Mouse (Mus musculus) intestine, embryonic 15.5 days (tissue): ENCODE data around the gene Gm10282. TPM values are rescaled to one million over a fixed set of nuclear protein-coding genes. Genes with fewer than 3 reads are reported as not detected.

ENCODE experiments used
- ATAC-seq: fragments of 200-750 bp; cut with Nextera tagmentation; 2 replicates; pipeline ENCODE4 v1.8.0; 2017; ENCODE audit warnings: moderate TSS enrichment, moderate library complexity
- H3K27ac ChIP-seq: fragments of 300-500 bp; sonication (generic); 2 replicates; pipeline ENCODE4 v1.5.1; 2015; ENCODE audit warnings: mild to moderate bottlenecking, inconsistent platforms
- H3K27me3 ChIP-seq: fragments of 300-500 bp; sonication (generic); replicated peaks from 2 replicates; pipeline ENCODE4 v1.6.1; 2015; ENCODE audit warnings: inconsistent platforms
- H3K36me3 ChIP-seq: fragments of 300-500 bp; sonication (generic); 2 replicates; pipeline ENCODE4 v1.6.1; 2015; ENCODE audit warnings: inconsistent platforms
- H3K4me1 ChIP-seq: fragments of 300-500 bp; sonication (generic); replicated peaks from 2 replicates; pipeline ENCODE4 v1.6.1; 2015; ENCODE audit warnings: inconsistent platforms
- H3K4me2 ChIP-seq: fragments of 300-500 bp; sonication (generic); replicated peaks from 2 replicates; pipeline ENCODE4 v1.6.1; 2015; ENCODE audit warnings: mild to moderate bottlenecking, inconsistent platforms
- H3K4me3 ChIP-seq: fragments of 300-500 bp; sonication (generic); replicated peaks from 2 replicates; pipeline ENCODE4 v1.5.1; 2015; ENCODE audit warnings: inconsistent platforms
- H3K9ac ChIP-seq: fragments of 300-500 bp; sonication (generic); 2 replicates; pipeline ENCODE4 v1.6.1; 2015; ENCODE audit warnings: inconsistent platforms
- H3K9me3 ChIP-seq: fragments of 300-500 bp; sonication (generic); 2 replicates; pipeline ENCODE4 v1.6.1; 2016; ENCODE audit warnings: inconsistent platforms
- WGBS: fragments of 180-500 bp; shearing (Covaris S2); methylation state at CpG from one replicate; pipeline ENCODE4 v1.1.7; 2015; 5-methylcytosine and 5-hydroxymethylcytosine counted together
- polyA plus RNA-seq: library from polyadenylated mRNA; unstranded; fragments of >200 nt; fragmentation: Nextera tagmentation; extraction: Ambion mirVana; gene quantifications from 2 replicates; pipeline ENCODE4 v1.2.1, GENCODE M21; 2015

Gene Gm10282
- polyA plus RNA-seq, 1 experiment from 2014 or later = 24.3 TPM

- WGBS = 64% methylated on average over 7 of the region's 7 CpGs
- ATAC-seq = no peak
Observed at GRCm38 (mm10) chr8:72263451-72263850, 41.6 kb downstream of the Gm10282 start.

GRCm38 (mm10) chr8:72262756-72263155 is 42.3 kb downstream of the Gm10282 start:
- Histone ChIP-seq H3K4me2 (no peak overlapping the region), H3K27me3 (no peaks in the 10 kb centered on the region), H3K36me3 (no peaks in the 10 kb centered on the region), H3K4me1 (no peaks in the 10 kb centered on the region), H3K4me3 (no peak overlapping the region), H3K9ac (no peak overlapping the region), H3K27ac (no peak overlapping the region), H3K9me3 (no peaks in the 10 kb centered on the region)
- 79% methylated on average over 2 of the region's 2 CpGs for WGBS
- no peak for ATAC-seq

More at GRCm38 (mm10) chr8:72263451-72263850, 41.6 kb downstream of the Gm10282 start:
- H3K4me1 ChIP-seq = no peaks in the 10 kb centered on the region
- H3K36me3 ChIP-seq = no peaks in the 10 kb centered on the region
- no peak overlapping the region for H3K9ac ChIP-seq
- H3K4me2 ChIP-seq = no peak overlapping the region
- no peaks in the 10 kb centered on the region for H3K27me3 ChIP-seq
- no peaks in the 10 kb centered on the region for H3K9me3 ChIP-seq
- no peak overlapping the region for H3K27ac ChIP-seq
- no peak overlapping the region for H3K4me3 ChIP-seq

GRCm38 (mm10) chr8:72261872-72262271 is 43.2 kb downstream of the Gm10282 start:
- no peak for ATAC-seq
- 54% methylated on average over 5 of the region's 5 CpGs for WGBS
- Histone ChIP-seq H3K36me3 (no peaks in the 10 kb centered on the region), H3K9me3 (no peaks in the 10 kb centered on the region), H3K27ac (no peak overlapping the region), H3K4me3 (no peak overlapping the region), H3K9ac (no peak overlapping the region), H3K4me1 (no peaks in the 10 kb centered on the region), H3K4me2 (no peak overlapping the region), H3K27me3 (no peaks in the 10 kb centered on the region)

GRCm38 (mm10) chr8:72261431-72261830 is 43.6 kb downstream of the Gm10282 start:
- no peaks in the 10 kb centered on the region for H3K9me3 ChIP-seq
- no peak for ATAC-seq
- H3K36me3 ChIP-seq = no peaks in the 10 kb centered on the region
- H3K4me3 ChIP-seq = no peak overlapping the region
- H3K27me3 ChIP-seq = no peaks in the 10 kb centered on the region
- H3K27ac ChIP-seq = no peak overlapping the region
- no peak overlapping the region for H3K4me2 ChIP-seq
- H3K4me1 ChIP-seq = no peaks in the 10 kb centered on the region
- no peak overlapping the region for H3K9ac ChIP-seq

- H3K9ac ChIP-seq = no peak overlapping the region
- H3K4me3 ChIP-seq = no peak overlapping the region
- H3K4me1 ChIP-seq = no peaks in the 10 kb centered on the region
- H3K9me3 ChIP-seq = no peaks in the 10 kb centered on the region
- H3K4me2 ChIP-seq = no peak overlapping the region
- 36% methylated on average over 2 of the region's 2 CpGs for WGBS
- no peaks in the 10 kb centered on the region for H3K36me3 ChIP-seq
- peak; percentile 55; the same call in 1 of the 2 replicates for ATAC-seq
- no peak overlapping the region for H3K27ac ChIP-seq
- H3K27me3 ChIP-seq = no peaks in the 10 kb centered on the region
Observed at GRCm38 (mm10) chr8:72261019-72261418, 44.0 kb downstream of the Gm10282 start.

GRCm38 (mm10) chr8:72260585-72260984 is 44.5 kb downstream of the Gm10282 start:
- Histone ChIP-seq H3K9me3 (no peaks in the 10 kb centered on the region), H3K9ac (no peak overlapping the region), H3K27ac (no peak overlapping the region), H3K36me3 (no peaks in the 10 kb centered on the region), H3K4me3 (no peak overlapping the region), H3K4me2 (no peak overlapping the region), H3K27me3 (no peaks in the 10 kb centered on the region), H3K4me1 (no peaks in the 10 kb centered on the region)
- WGBS = 58% methylated on average over 4 of the region's 4 CpGs
- no peak for ATAC-seq

- Histone ChIP-seq H3K4me3 (no peak overlapping the region), H3K9me3 (no peaks in the 10 kb centered on the region), H3K27me3 (no peaks in the 10 kb centered on the region), H3K36me3 (no peaks in the 10 kb centered on the region), H3K9ac (no peak overlapping the region), H3K4me2 (no peak overlapping the region), H3K27ac (no peak overlapping the region), H3K4me1 (no peaks in the 10 kb centered on the region)
- 56% methylated on average over 2 of the region's 2 CpGs for WGBS
- no peak for ATAC-seq
Observed at GRCm38 (mm10) chr8:72259862-72260261, 45.2 kb downstream of the Gm10282 start.

- H3K27ac ChIP-seq = no peak overlapping the region
- 89% methylated on average over 1 of the region's 1 CpGs for WGBS
Observed at GRCm38 (mm10) chr8:72257902-72258238, 47.2 kb downstream of the Gm10282 start.

GRCm38 (mm10) chr8:72257171-72257901 is 47.7 kb downstream of the Gm10282 start:
- H3K27ac ChIP-seq = no peak overlapping the region
- peaks cover 7% of the 10 kb centered on the region; the same call in 1 of the 2 replicates for H3K36me3 ChIP-seq
- H3K4me3 ChIP-seq = no peak overlapping the region
- WGBS = 57% methylated on average over 7 of the region's 7 CpGs
- no peaks in the 10 kb centered on the region for H3K27me3 ChIP-seq
- no peaks in the 10 kb centered on the region for H3K9me3 ChIP-seq
- no peak overlapping the region for H3K4me2 ChIP-seq
- ATAC-seq = no peak
- no peak overlapping the region for H3K9ac ChIP-seq
- no peaks in the 10 kb centered on the region for H3K4me1 ChIP-seq

More at GRCm38 (mm10) chr8:72257902-72258238, 47.2 kb downstream of the Gm10282 start:
- Histone ChIP-seq H3K36me3 (peaks cover 6% of the 10 kb centered on the region; the same call in 1 of the 2 replicates), H3K4me3 (no peak overlapping the region), H3K4me1 (no peaks in the 10 kb centered on the region), H3K9me3 (no peaks in the 10 kb centered on the region), H3K27me3 (no peaks in the 10 kb centered on the region), H3K9ac (no peak overlapping the region), H3K4me2 (no peak overlapping the region)
- no peak for ATAC-seq

Other genes with a start within 250 kb of the Gm10282 start
- 0.05 and 0.09 TPM in 2 replicates for gene Olfr373, start 222.1 kb downstream of the Gm10282 start, polyA plus RNA-seq
- gene Olfr374, start 198.2 kb downstream of the Gm10282 start, polyA plus RNA-seq = 0.01 and 0.04 TPM in 2 replicates
- 545 and 589 TPM in 2 replicates for gene Tpm4, start 170.3 kb downstream of the Gm10282 start, polyA plus RNA-seq
- gene Rab8a, start 144.1 kb downstream of the Gm10282 start, polyA plus RNA-seq = 149 and 159 TPM in 2 replicates
- 1.5 and 2.0 TPM in 2 replicates for gene Hsh2d, start 115.6 kb downstream of the Gm10282 start, polyA plus RNA-seq
- not detected in 2 replicates for gene Cib3, start 92.4 kb downstream of the Gm10282 start, polyA plus RNA-seq
- not detected in 2 replicates for gene Gm11034, start 91.6 kb downstream of the Gm10282 start, polyA plus RNA-seq
- 70.9 and 72.8 TPM in 2 replicates for gene Fam32a, start 85.5 kb downstream of the Gm10282 start, polyA plus RNA-seq
- gene Ap1m1, start 65.2 kb downstream of the Gm10282 start, polyA plus RNA-seq = 96.6 and 104 TPM in 2 replicates
- gene Klf2, start 13.8 kb upstream of the Gm10282 start, polyA plus RNA-seq = 6.6 and 7.2 TPM in 2 replicates
- 43.6 and 45.5 TPM in 2 replicates for gene Eps15l1, start 116.2 kb upstream of the Gm10282 start, polyA plus RNA-seq
- gene Calr3, start 138.6 kb upstream of the Gm10282 start, polyA plus RNA-seq = 0.98 and 1.1 TPM in 2 replicates
- gene 1700030K09Rik, start 138.6 kb upstream of the Gm10282 start, polyA plus RNA-seq = 11.8 and 11.9 TPM in 2 replicates
- gene Cherp, start 170.0 kb upstream of the Gm10282 start, polyA plus RNA-seq = 47.4 and 49.6 TPM in 2 replicates
- 17.3 and 19.8 TPM in 2 replicates for gene Slc35e1, start 187.4 kb upstream of the Gm10282 start, polyA plus RNA-seq
- gene Med26, start 243.0 kb upstream of the Gm10282 start, polyA plus RNA-seq = 13.1 and 14.0 TPM in 2 replicates